Mouse (Mus musculus): ENCODE measurements around the gene Lpar3. TPM values are rescaled to one million over a fixed set of nuclear protein-coding genes. Genes with fewer than 3 reads are reported as not detected.

The Lpar3 gene
- polyA plus RNA-seq, 1 experiment, result not detected

- no peak overlapping the region for H3K4me3 ChIP-seq (replicated peaks; ENCODE audit: control insufficient read depth, low read depth, low read length)
- H3K4me1 ChIP-seq (ENCODE audit: control insufficient read depth, insufficient read depth, low read length), result no peaks in the 10 kb centered on the region
- 53% methylated on average over 13 of the region's 13 CpGs for WGBS
- TF ChIP-seq POLR2A (IDR thresholded peaks at IDR 0.05; ENCODE audit: borderline replicate concordance, control insufficient read depth, low read depth, low read length) (no peak), CTCF (IDR thresholded peaks at IDR 0.05; ENCODE audit: control insufficient read depth, insufficient read depth, low read length) (peak; percentile 86)
- H3K27ac ChIP-seq (ENCODE audit: control insufficient read depth, insufficient read depth, low read depth, low read length, poor library complexity), result no peak overlapping the region
Measured at GRCm38 (mm10) chr3:146184992-146185657, 35.6 kb upstream of the Lpar3 start.

GRCm38 (mm10) chr3:146186033-146186432, 34.7 kb upstream of the Lpar3 start:
- Histone ChIP-seq H3K4me1 (ENCODE audit: control insufficient read depth, insufficient read depth, low read length) (no peaks in the 10 kb centered on the region), H3K27ac (ENCODE audit: control insufficient read depth, insufficient read depth, low read depth, low read length, poor library complexity) (no peak overlapping the region), H3K4me3 (replicated peaks; ENCODE audit: control insufficient read depth, low read depth, low read length) (no peak overlapping the region)
- WGBS, result 78% methylated on average over 10 of the region's 10 CpGs
- TF ChIP-seq POLR2A (IDR thresholded peaks at IDR 0.05; ENCODE audit: borderline replicate concordance, control insufficient read depth, low read depth, low read length), result no peak
- no peak for TF ChIP-seq CTCF (IDR thresholded peaks at IDR 0.05; ENCODE audit: control insufficient read depth, insufficient read depth, low read length)

GRCm38 (mm10) chr3:146189933-146190332, 30.8 kb upstream of the Lpar3 start:
- 83% methylated on average over 10 of the region's 10 CpGs for WGBS
- TF ChIP-seq POLR2A (IDR thresholded peaks at IDR 0.05; ENCODE audit: borderline replicate concordance, control insufficient read depth, low read depth, low read length) (no peak), CTCF (IDR thresholded peaks at IDR 0.05; ENCODE audit: control insufficient read depth, insufficient read depth, low read length) (peak; percentile 18; the same call in 1 of the 2 replicates)
- peaks cover 2% of the 10 kb centered on the region for H3K4me1 ChIP-seq (ENCODE audit: control insufficient read depth, insufficient read depth, low read length)

GRCm38 (mm10) chr3:146192507-146192906, 28.3 kb upstream of the Lpar3 start:
- 71% methylated on average over 1 of the region's 1 CpGs for WGBS
- H3K4me1 ChIP-seq (ENCODE audit: control insufficient read depth, insufficient read depth, low read length), result peaks cover 2% of the 10 kb centered on the region
- no peak overlapping the region for H3K4me3 ChIP-seq (replicated peaks; ENCODE audit: control insufficient read depth, low read depth, low read length)
- no peak overlapping the region for H3K27ac ChIP-seq (ENCODE audit: control insufficient read depth, insufficient read depth, low read depth, low read length, poor library complexity)
- TF ChIP-seq POLR2A (IDR thresholded peaks at IDR 0.05; ENCODE audit: borderline replicate concordance, control insufficient read depth, low read depth, low read length) (no peak), CTCF (IDR thresholded peaks at IDR 0.05; ENCODE audit: control insufficient read depth, insufficient read depth, low read length) (no peak)

More at GRCm38 (mm10) chr3:146189933-146190332, 30.8 kb upstream of the Lpar3 start:
- no peak overlapping the region for H3K27ac ChIP-seq (ENCODE audit: control insufficient read depth, insufficient read depth, low read depth, low read length, poor library complexity)
- no peak overlapping the region for H3K4me3 ChIP-seq (replicated peaks; ENCODE audit: control insufficient read depth, low read depth, low read length)

GRCm38 (mm10) chr3:146195153-146195552, 25.6 kb upstream of the Lpar3 start:
- peaks cover 2% of the 10 kb centered on the region for H3K4me1 ChIP-seq (ENCODE audit: control insufficient read depth, insufficient read depth, low read length)
- WGBS, result 81% methylated on average over 5 of the region's 5 CpGs
- H3K27ac ChIP-seq (ENCODE audit: control insufficient read depth, insufficient read depth, low read depth, low read length, poor library complexity), result no peak overlapping the region
- TF ChIP-seq POLR2A (IDR thresholded peaks at IDR 0.05; ENCODE audit: borderline replicate concordance, control insufficient read depth, low read depth, low read length), result no peak
- TF ChIP-seq CTCF (IDR thresholded peaks at IDR 0.05; ENCODE audit: control insufficient read depth, insufficient read depth, low read length), result no peak
- no peak overlapping the region for H3K4me3 ChIP-seq (replicated peaks; ENCODE audit: control insufficient read depth, low read depth, low read length)

- H3K27ac ChIP-seq (ENCODE audit: control insufficient read depth, insufficient read depth, low read depth, low read length, poor library complexity), result no peak overlapping the region
- H3K4me3 ChIP-seq (replicated peaks; ENCODE audit: control insufficient read depth, low read depth, low read length), result no peak overlapping the region
- TF ChIP-seq CTCF (IDR thresholded peaks at IDR 0.05; ENCODE audit: control insufficient read depth, insufficient read depth, low read length), result no peak
- no peak for TF ChIP-seq POLR2A (IDR thresholded peaks at IDR 0.05; ENCODE audit: borderline replicate concordance, control insufficient read depth, low read depth, low read length)
- WGBS, result 53% methylated on average over 6 of the region's 6 CpGs
- peaks cover 2% of the 10 kb centered on the region for H3K4me1 ChIP-seq (ENCODE audit: control insufficient read depth, insufficient read depth, low read length)
Measured at GRCm38 (mm10) chr3:146196301-146196700, 24.5 kb upstream of the Lpar3 start.

- 79% methylated on average over 17 of the region's 17 CpGs for WGBS
- Histone ChIP-seq H3K4me3 (replicated peaks; ENCODE audit: control insufficient read depth, low read depth, low read length) (no peak overlapping the region), H3K27ac (ENCODE audit: control insufficient read depth, insufficient read depth, low read depth, low read length, poor library complexity) (no peak overlapping the region), H3K4me1 (ENCODE audit: control insufficient read depth, insufficient read depth, low read length) (peaks cover 2% of the 10 kb centered on the region)
- TF ChIP-seq CTCF (IDR thresholded peaks at IDR 0.05; ENCODE audit: control insufficient read depth, insufficient read depth, low read length), result no peak
- no peak for TF ChIP-seq POLR2A (IDR thresholded peaks at IDR 0.05; ENCODE audit: borderline replicate concordance, control insufficient read depth, low read depth, low read length)
Measured at GRCm38 (mm10) chr3:146196780-146197743, 23.7 kb upstream of the Lpar3 start.

GRCm38 (mm10) chr3:146197785-146198184, 23.0 kb upstream of the Lpar3 start:
- WGBS, result 85% methylated on average over 12 of the region's 12 CpGs
- no peak overlapping the region for H3K4me3 ChIP-seq (replicated peaks; ENCODE audit: control insufficient read depth, low read depth, low read length)
- TF ChIP-seq POLR2A (IDR thresholded peaks at IDR 0.05; ENCODE audit: borderline replicate concordance, control insufficient read depth, low read depth, low read length) (no peak), CTCF (IDR thresholded peaks at IDR 0.05; ENCODE audit: control insufficient read depth, insufficient read depth, low read length) (no peak)
- peaks cover 2% of the 10 kb centered on the region for H3K4me1 ChIP-seq (ENCODE audit: control insufficient read depth, insufficient read depth, low read length)
- H3K27ac ChIP-seq (ENCODE audit: control insufficient read depth, insufficient read depth, low read depth, low read length, poor library complexity), result no peak overlapping the region
